Mouse (Mus musculus) forebrain, embryonic 10.5 days (tissue): ENCODE measurements around the gene Asprv1. TPM values are rescaled to one million over a fixed set of nuclear protein-coding genes. Genes with fewer than 3 reads are reported as not detected.

Source experiments
- polyA plus RNA-seq: library from polyadenylated mRNA; unstranded; fragments of >200 nt; fragmentation: Nextera tagmentation; extraction: Ambion mirVana; gene quantifications from 2 replicates; pipeline ENCODE4 v1.2.1, GENCODE M21; 2016

Asprv1 gene
- polyA plus RNA-seq, 1 experiment from 2014 or later = 0.32 TPM

Other genes with a start within 250 kb of the Asprv1 start
- 73.5 and 78.3 TPM in 2 replicates for gene Pcyox1, start 231.0 kb upstream of the Asprv1 start, polyA plus RNA-seq
- gene Tia1, start 223.9 kb upstream of the Asprv1 start, polyA plus RNA-seq = 209 and 212 TPM in 2 replicates
- 0.83 TPM in 1 of 2 replicates, not detected in the other for gene Gm44790, start 201.5 kb upstream of the Asprv1 start, polyA plus RNA-seq
- gene C87436, start 189.8 kb upstream of the Asprv1 start, polyA plus RNA-seq = 24.4 and 25.5 TPM in 2 replicates
- gene Pcbp1, start 101.8 kb upstream of the Asprv1 start, polyA plus RNA-seq = 305 and 358 TPM in 2 replicates
- gene Mxd1, start 41.0 kb downstream of the Asprv1 start, polyA plus RNA-seq = 8.2 and 8.3 TPM in 2 replicates
- 125 and 136 TPM in 2 replicates for gene Snrnp27, start 56.4 kb downstream of the Asprv1 start, polyA plus RNA-seq
- gene Gmcl1, start 105.2 kb downstream of the Asprv1 start, polyA plus RNA-seq = 28.1 and 29.5 TPM in 2 replicates
- gene Anxa4, start 165.4 kb downstream of the Asprv1 start, polyA plus RNA-seq = 4.2 TPM in 2 replicates
- gene Aak1, start 221.4 kb downstream of the Asprv1 start, polyA plus RNA-seq = 11.4 and 13.6 TPM in 2 replicates